27 mouse cellular contexts compared by ENCODE assay signal in the genomic region with DNA sequence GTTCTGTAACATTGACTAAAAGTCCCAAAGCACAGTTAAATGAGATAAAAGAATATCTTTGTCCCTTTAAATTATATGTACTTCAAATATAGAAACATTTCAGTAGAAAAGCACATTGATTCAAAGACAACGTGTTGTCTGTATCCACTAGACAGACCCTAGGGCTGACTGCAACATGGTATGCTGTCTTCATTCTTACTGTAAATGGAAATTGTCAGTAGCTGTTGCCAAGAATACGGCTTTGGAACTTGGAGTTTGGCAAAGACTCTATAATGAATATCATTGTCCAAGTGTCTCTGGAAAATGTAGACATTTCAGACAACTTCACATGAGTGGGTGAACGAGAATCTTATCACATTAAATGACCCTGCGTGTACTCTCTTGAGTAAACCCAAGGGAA.
DNase-seq lines count a peak whose midpoint lies in the region; ATAC-seq and TF ChIP-seq lines count a peak whose summit lies in the region.
"Had no signal": no experiment of that assay in that cellular context is flagged by ENCODE, and none has a peak within 500 bp of the region (broad histone marks: within the 10 kb centered on the region; RNA-seq: fewer than 3 reads in every experiment).

No protein-coding gene starts in this region.

- H3K9ac ChIP-seq in heart, embryonic 16.5 days (ENCODE audit: low read length), result no peak overlapping the region
- no peak overlapping the region for H3K9ac ChIP-seq in heart, embryonic 12.5 days
- H3K9ac ChIP-seq in lung, postnatal 0 days (replicated peaks; ENCODE audit: low read depth), result no peak overlapping the region
- H3K9ac ChIP-seq: embryonic facial prominence, embryonic 13.5 days; forebrain, embryonic 13.5 days; heart, embryonic 13.5 days; hindbrain, embryonic 15.5 days; intestine, embryonic 15.5 days; limb, embryonic 13.5 days; liver, embryonic 12.5 days; liver, postnatal 0 days; midbrain, embryonic 15.5 days; stomach, embryonic 15.5 days had no signal

- no peaks in the 10 kb centered on the region for H3K27me3 ChIP-seq in heart, embryonic 16.5 days (ENCODE audit: control insufficient read depth, insufficient read depth, low read length)
- no peaks in the 10 kb centered on the region for H3K27me3 ChIP-seq in heart, embryonic 12.5 days (replicated peaks)
- no peaks in the 10 kb centered on the region for H3K27me3 ChIP-seq in kidney, adult 2 months (replicated peaks; ENCODE audit: control insufficient read depth, insufficient read depth, low read length)
- no peaks in the 10 kb centered on the region for H3K27me3 ChIP-seq in lung, postnatal 0 days (replicated peaks; ENCODE audit: insufficient read depth, low read length)
- H3K27me3 ChIP-seq: embryonic facial prominence, embryonic 13.5 days; forebrain, embryonic 13.5 days; heart, embryonic 13.5 days; hindbrain, embryonic 15.5 days; intestine, embryonic 15.5 days; limb, embryonic 13.5 days; liver, embryonic 12.5 days; midbrain, embryonic 15.5 days; stomach, embryonic 15.5 days had no signal

- H3K9me3 ChIP-seq in heart, embryonic 16.5 days (replicated peaks; ENCODE audit: control insufficient read depth, low read length), result no peaks in the 10 kb centered on the region
- H3K9me3 ChIP-seq in heart, embryonic 12.5 days (replicated peaks), result no peaks in the 10 kb centered on the region
- no peaks in the 10 kb centered on the region for H3K9me3 ChIP-seq in lung, postnatal 0 days (ENCODE audit: low read length)
- H3K9me3 ChIP-seq: embryonic facial prominence, embryonic 13.5 days; forebrain, embryonic 13.5 days; heart, embryonic 13.5 days; hindbrain, embryonic 15.5 days; intestine, embryonic 15.5 days; limb, embryonic 13.5 days; liver, embryonic 12.5 days; midbrain, embryonic 15.5 days; stomach, embryonic 15.5 days had no signal

- 34% methylated on average over 4 of the region's 4 CpGs for WGBS in heart, embryonic 16.5 days
- WGBS in heart, embryonic 12.5 days, result 44% methylated on average over 4 of the region's 4 CpGs
- 78% methylated on average over 4 of the region's 4 CpGs for WGBS in kidney, adult 2 months
- WGBS in lung, postnatal 0 days, result 45% methylated on average over 4 of the region's 4 CpGs

- no peak for TF ChIP-seq EP300 in lung, postnatal 0 days (IDR thresholded peaks at IDR 0.05)

- no peak overlapping the region for H3K4me2 ChIP-seq in heart, embryonic 16.5 days (ENCODE audit: low read depth, low read length)
- H3K4me2 ChIP-seq in heart, embryonic 12.5 days, result no peak overlapping the region
- H3K4me2 ChIP-seq in lung, postnatal 0 days (replicated peaks; ENCODE audit: low read depth, low read length), result no peak overlapping the region
- H3K4me2 ChIP-seq: embryonic facial prominence, embryonic 13.5 days; forebrain, embryonic 13.5 days; heart, embryonic 13.5 days; hindbrain, embryonic 15.5 days; intestine, embryonic 15.5 days; limb, embryonic 13.5 days; liver, embryonic 12.5 days; midbrain, embryonic 15.5 days; stomach, embryonic 15.5 days had no signal

- no peak for TF ChIP-seq CTCF in kidney, adult 2 months (conservative IDR thresholded peaks at IDR 0.05; ENCODE audit: insufficient read depth, insufficient read length, low read depth, low read length)
- no peak for TF ChIP-seq CTCF in lung, postnatal 0 days (IDR thresholded peaks at IDR 0.05)

- H3K4me3 ChIP-seq in heart, embryonic 16.5 days (ENCODE audit: low read length), result no peak overlapping the region
- no peak overlapping the region for H3K4me3 ChIP-seq in heart, embryonic 12.5 days
- no peak overlapping the region for H3K4me3 ChIP-seq in kidney, adult 2 months (ENCODE audit: insufficient read depth, low read depth, low read length)
- H3K4me3 ChIP-seq in lung, postnatal 0 days (ENCODE audit: low read depth, low read length), result no peak overlapping the region
- H3K4me3 ChIP-seq: embryonic facial prominence, embryonic 13.5 days; forebrain, embryonic 13.5 days; heart, embryonic 13.5 days; hindbrain, embryonic 15.5 days; intestine, embryonic 15.5 days; left cerebral cortex, adult 2 months; limb, embryonic 13.5 days; liver, embryonic 12.5 days; midbrain, embryonic 15.5 days; stomach, embryonic 15.5 days had no signal

- H3K4me1 ChIP-seq in heart, embryonic 16.5 days (ENCODE audit: control insufficient read depth, insufficient read depth, low read length), result 0 out of 2 replicates have a peak, but pooled peaks cover 2% of the 10 kb centered on the region
- H3K4me1 ChIP-seq in heart, embryonic 12.5 days (replicated peaks), result no peaks in the 10 kb centered on the region
- no peaks in the 10 kb centered on the region for H3K4me1 ChIP-seq in kidney, adult 2 months (ENCODE audit: control insufficient read depth, insufficient read depth, low read length)
- no peaks in the 10 kb centered on the region for H3K4me1 ChIP-seq in lung, postnatal 0 days (ENCODE audit: insufficient read depth, low read depth, low read length)
- H3K4me1 ChIP-seq: embryonic facial prominence, embryonic 13.5 days; forebrain, embryonic 13.5 days; heart, embryonic 13.5 days; hindbrain, embryonic 15.5 days; intestine, embryonic 15.5 days; limb, embryonic 13.5 days; liver, embryonic 12.5 days; midbrain, embryonic 15.5 days; stomach, embryonic 15.5 days had no signal

- peak; percentile 41; the same call in 1 of the 2 replicates for ATAC-seq in heart, embryonic 16.5 days (replicated peaks; ENCODE audit: extremely low read depth, insufficient read depth, low FRiP score)
- ATAC-seq in heart, embryonic 12.5 days (ENCODE audit: insufficient number of reproducible peaks, low FRiP score), result no peak
- ATAC-seq in lung, postnatal 0 days, result no peak
- ATAC-seq: CD4-positive, CD25-positive, alpha-beta regulatory T cell, adult 4 months; forebrain, embryonic 13.5 days; intestine, embryonic 15.5 days; liver, embryonic 12.5 days; liver, postnatal 0 days; midbrain, embryonic 15.5 days had no signal

- DNase-seq in kidney, adult 2 months, result peak; percentile 4
- DNase-seq in kidney, postnatal 10 days, result no peak
- DNase-seq in lung, postnatal 0 days (ENCODE audit: low spot score), result peak; percentile 5
- no peak for DNase-seq in lung, adult 18-20 months
- DNase-seq in layer of hippocampus, postnatal 10 days (ENCODE audit: low spot score in 2 of 2), result no peak
- DNase-seq: cerebellum, adult 11-12 months; cerebellum, adult 9-11 months; embryo, embryonic 11 days; gastrocnemius, postnatal 36 days; heart, adult 18-20 months; heart, postnatal 36 days; kidney, postnatal 25 days; liver, postnatal 0 days; right cerebral cortex, postnatal 25 days had no signal

- no peaks in the 10 kb centered on the region for H3K36me3 ChIP-seq in heart, embryonic 16.5 days (ENCODE audit: control insufficient read depth, insufficient read depth)
- no peaks in the 10 kb centered on the region for H3K36me3 ChIP-seq in heart, embryonic 12.5 days
- no peaks in the 10 kb centered on the region for H3K36me3 ChIP-seq in kidney, adult 2 months (ENCODE audit: control insufficient read depth, insufficient read depth, low read length)
- H3K36me3 ChIP-seq in lung, postnatal 0 days (ENCODE audit: insufficient read depth, low read length), result no peaks in the 10 kb centered on the region
- H3K36me3 ChIP-seq: embryonic facial prominence, embryonic 13.5 days; heart, embryonic 13.5 days; hindbrain, embryonic 15.5 days; intestine, embryonic 15.5 days; limb, embryonic 13.5 days; liver, embryonic 12.5 days; midbrain, embryonic 15.5 days; stomach, embryonic 15.5 days had no signal

- H3K27ac ChIP-seq in heart, embryonic 16.5 days (ENCODE audit: low read length), result no peak overlapping the region
- no peak overlapping the region for H3K27ac ChIP-seq in heart, embryonic 12.5 days (ENCODE audit: poor library complexity, severe bottlenecking)
- H3K27ac ChIP-seq in kidney, adult 2 months (ENCODE audit: insufficient read depth, low read depth, low read length), result no peak overlapping the region
- no peak overlapping the region for H3K27ac ChIP-seq in lung, postnatal 0 days (ENCODE audit: low read length)
- H3K27ac ChIP-seq: embryonic facial prominence, embryonic 13.5 days; forebrain, embryonic 13.5 days; hindbrain, embryonic 15.5 days; intestine, embryonic 15.5 days; left cerebral cortex, adult 2 months; limb, embryonic 13.5 days; liver, embryonic 12.5 days; midbrain, embryonic 15.5 days; stomach, embryonic 15.5 days had no signal

- TF ChIP-seq POLR2A in kidney, adult 2 months (IDR thresholded peaks at IDR 0.05; ENCODE audit: low read depth, low read length), result no peak

Comparison
In these comparisons a context has a peak if more than half of its experiments do, and no peak if none do; other contexts are left out.
1. DNase-seq: peak in kidney, adult 2 months (single experiment) and lung, postnatal 0 days (single experiment); none in kidney, postnatal 10 days (single experiment), lung, adult 18-20 months (0 of 2) and layer of hippocampus, postnatal 10 days (0 of 2).